Mouse (Mus musculus) erythroid progenitor cell, adult 5-6 weeks (primary cell): ENCODE measurements at regions not wholly inside any gene's neighbourhood (a gene's known extent, or its start where the extent isn't known, plus 50 kb on each side); places are given as distances from the start of the nearest gene placed in this dataset.

Experiments
- ATAC-seq: replicated peaks from 2 replicates; pipeline ENCODE4 v1.8.0; 2016; ENCODE audit warnings: moderate number of reproducible peaks, mild to moderate bottlenecking, moderate TSS enrichment, inconsistent platforms; ENCODE audit not compliant: poor library complexity, low FRiP score, severe bottlenecking

- no peak for ATAC-seq
These were observed 81.9 kb downstream of the Fam43a start for GRCm38 (mm10) chr16:30681421-30681820.

GRCm38 (mm10) chr16:30683986-30684385 is 84.5 kb downstream of the Fam43a start:
- no peak for ATAC-seq

- no peak for ATAC-seq
These were observed 87.0 kb downstream of the Fam43a start for GRCm38 (mm10) chr16:30686536-30686935.

- no peak for ATAC-seq
These were observed 87.7 kb downstream of the Fam43a start for GRCm38 (mm10) chr16:30687225-30687624.

GRCm38 (mm10) chr16:30687682-30688081 is 88.2 kb downstream of the Fam43a start:
- no peak for ATAC-seq

- no peak for ATAC-seq
These were observed 91.0 kb downstream of the Fam43a start for GRCm38 (mm10) chr16:30690531-30690930.

GRCm38 (mm10) chr16:30691964-30692363 is 92.4 kb downstream of the Fam43a start:
- ATAC-seq: no peak

- ATAC-seq: no peak
These were observed 93.1 kb downstream of the Fam43a start for GRCm38 (mm10) chr16:30692541-30693141.

- no peak for ATAC-seq
These were observed 93.7 kb downstream of the Fam43a start for GRCm38 (mm10) chr16:30693206-30693605.

GRCm38 (mm10) chr16:30693839-30694527 is 94.5 kb downstream of the Fam43a start:
- ATAC-seq: no peak

GRCm38 (mm10) chr16:30695691-30696090 is 96.2 kb downstream of the Fam43a start:
- no peak for ATAC-seq

GRCm38 (mm10) chr16:30697209-30697608 is 97.7 kb downstream of the Fam43a start:
- no peak for ATAC-seq

GRCm38 (mm10) chr16:30697806-30698205 is 98.3 kb downstream of the Fam43a start:
- no peak for ATAC-seq

- no peak for ATAC-seq
These were observed 104.3 kb downstream of the Fam43a start for GRCm38 (mm10) chr16:30703831-30704230.

GRCm38 (mm10) chr16:30709501-30709900 is 110.0 kb downstream of the Fam43a start:
- no peak for ATAC-seq

GRCm38 (mm10) chr16:30709975-30710374 is 110.5 kb downstream of the Fam43a start:
- no peak for ATAC-seq

- no peak for ATAC-seq
These were observed 113.0 kb downstream of the Fam43a start for GRCm38 (mm10) chr16:30712570-30712969.

- ATAC-seq: peak; percentile 73; the same call in 1 of the 2 replicates
These were observed 118.1 kb downstream of the Fam43a start for GRCm38 (mm10) chr16:30717577-30717976.

GRCm38 (mm10) chr16:30720791-30721190 is 121.3 kb downstream of the Fam43a start:
- no peak for ATAC-seq

- ATAC-seq: no peak
These were observed 121.7 kb downstream of the Fam43a start for GRCm38 (mm10) chr16:30721223-30721622.

GRCm38 (mm10) chr16:30722372-30722771 is 122.8 kb downstream of the Fam43a start:
- ATAC-seq: no peak

GRCm38 (mm10) chr16:30724591-30724990 is 125.1 kb downstream of the Fam43a start:
- no peak for ATAC-seq
